Mouse (Mus musculus) stomach, embryonic 16.5 days (tissue): Measurements from ENCODE around the gene Orc2. TPM values are rescaled to one million over a fixed set of nuclear protein-coding genes. Genes with fewer than 3 reads are reported as not detected.

Experiments used
- ATAC-seq: fragments of 200-750 bp; cut with Nextera tagmentation; 2 replicates; pipeline ENCODE4 v1.8.0; 2017; ENCODE audit warnings: moderate number of reproducible peaks, moderate TSS enrichment; ENCODE audit not compliant: insufficient read depth, low FRiP score
- H3K27ac ChIP-seq: fragments of 300-500 bp; sonication (generic); 2 replicates; pipeline ENCODE4 v1.5.1; 2014; ENCODE audit warnings: low read length
- H3K27me3 ChIP-seq: fragments of 300-500 bp; sonication (generic); 2 replicates; pipeline ENCODE4 v1.6.1; 2014; ENCODE audit warnings: low read length, control low read depth, mixed read lengths; ENCODE audit not compliant: control insufficient read depth, insufficient read depth
- H3K36me3 ChIP-seq: fragments of 300-500 bp; sonication (generic); 2 replicates; pipeline ENCODE4 v1.6.1; 2014; ENCODE audit warnings: low read length; ENCODE audit not compliant: control insufficient read depth, insufficient read depth
- H3K4me1 ChIP-seq: fragments of 300-500 bp; sonication (generic); 2 replicates; pipeline ENCODE4 v1.6.1; 2014; ENCODE audit warnings: low read length, control low read depth, mixed read lengths; ENCODE audit not compliant: control insufficient read depth, insufficient read depth
- H3K4me2 ChIP-seq: fragments of 300-500 bp; sonication (generic); 2 replicates; pipeline ENCODE4 v1.6.1; 2014; ENCODE audit warnings: low read depth, low read length, mixed read lengths
- H3K4me3 ChIP-seq: fragments of 300-500 bp; sonication (generic); replicated peaks from 2 replicates; pipeline ENCODE4 v1.5.1; 2014; ENCODE audit warnings: mild to moderate bottlenecking, low read length
- H3K9ac ChIP-seq: fragments of 300-500 bp; sonication (generic); 2 replicates; pipeline ENCODE4 v1.6.1; 2014; ENCODE audit warnings: low read length
- H3K9me3 ChIP-seq: fragments of 300-500 bp; sonication (generic); replicated peaks from 2 replicates; pipeline ENCODE4 v1.6.1; 2016; ENCODE audit warnings: low read length, control low read depth; ENCODE audit not compliant: control insufficient read depth
- WGBS: fragments of 180-500 bp; shearing (Covaris S2); extraction: QIAGEN DNeasy Blood & Tissue Kit; methylation state at CpG from one replicate; pipeline ENCODE4 v1.1.7; 2014; 5-methylcytosine and 5-hydroxymethylcytosine counted together
- polyA plus RNA-seq: library from polyadenylated mRNA; unstranded; fragments of >200 nt; fragmentation: Nextera tagmentation; extraction: Ambion mirVana; gene quantifications from 2 replicates; pipeline ENCODE4 v1.2.1, GENCODE M21; 2015

Orc2 gene
- polyA plus RNA-seq, 1 experiment from 2014 or later = 23.2 TPM

- Histone ChIP-seq H3K4me3 (no peak overlapping the region), H3K36me3 (peaks cover 68% of the 10 kb centered on the region), H3K27ac (no peak overlapping the region), H3K27me3 (no peaks in the 10 kb centered on the region), H3K9ac (no peak overlapping the region), H3K4me1 (peaks cover 3% of the 10 kb centered on the region; the same call in 1 of the 2 replicates), H3K4me2 (no peak overlapping the region), H3K9me3 (no peaks in the 10 kb centered on the region)
- WGBS = 32% methylated on average over 1 of the region's 1 CpGs
- no peak for ATAC-seq
These were observed 89.5 kb downstream of the Orc2 start for GRCm38 (mm10) chr1:58415442-58415841.

Other genes with a start within 250 kb of the Orc2 start
- 0.08 and 0.12 TPM in 2 replicates for gene Aox2, start 226.8 kb downstream of the Orc2 start, polyA plus RNA-seq
- gene Bzw1, start 112.2 kb downstream of the Orc2 start, polyA plus RNA-seq = 286 and 308 TPM in 2 replicates
- 190 and 204 TPM in 2 replicates for gene Clk1, start 81.0 kb downstream of the Orc2 start, polyA plus RNA-seq
- 36.2 and 43.9 TPM in 2 replicates for gene Nif3l1, start 60.0 kb downstream of the Orc2 start, polyA plus RNA-seq
- 46.2 and 52.5 TPM in 2 replicates for gene Ppil3, start 59.6 kb downstream of the Orc2 start, polyA plus RNA-seq
- gene Fam126b, start 81.2 kb upstream of the Orc2 start, polyA plus RNA-seq = 9.5 TPM in 2 replicates
- 158 and 187 TPM in 2 replicates for gene Ndufb3, start 81.3 kb upstream of the Orc2 start, polyA plus RNA-seq
- 0.30 and 0.43 TPM in 2 replicates for gene Als2cr12, start 190.9 kb upstream of the Orc2 start, polyA plus RNA-seq
- gene Cflar, start 206.4 kb upstream of the Orc2 start, polyA plus RNA-seq = 34.2 and 37.4 TPM in 2 replicates